Mouse (Mus musculus) right cerebral cortex, postnatal 10 days (tissue): ENCODE results near the gene Piezo1.
A peak's percentile ranks its signal among the peaks of the same experiment; 100 is the strongest.

ENCODE experiments used
- DNase-seq, 2 experiments: peaks; one replicate each; pipeline ENCODE4 v3.0.0; 2021; ENCODE audit warnings: low spot score in 2 of 2

Gene Piezo1

GRCm38 (mm10) chr8:122459218-122459900 lies 91.8 kb downstream of the Piezo1 start:
- no peak for DNase-seq

GRCm38 (mm10) chr8:122457171-122457570 lies 94.0 kb downstream of the Piezo1 start:
- no peak for DNase-seq

DNA sequence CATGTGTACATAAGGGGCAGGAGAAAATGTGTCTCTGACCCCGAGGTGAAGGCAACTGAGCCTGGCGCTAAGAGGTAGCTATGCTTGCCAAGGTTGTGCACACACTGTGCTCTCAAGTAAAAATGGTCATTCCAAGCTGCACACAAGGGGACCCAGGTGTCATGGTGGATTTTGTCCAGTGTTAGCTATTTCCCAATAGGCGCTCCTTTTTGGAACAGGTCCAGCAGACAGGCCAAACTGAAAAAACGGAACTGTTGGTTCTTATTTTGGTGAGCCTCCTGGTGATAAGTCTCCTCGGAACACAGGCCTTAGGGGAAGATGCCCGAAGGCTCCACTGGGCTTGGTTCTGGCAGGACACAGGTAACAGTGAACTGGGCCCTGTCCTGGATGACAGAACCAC lies 96.7 kb downstream of the Piezo1 start:
- no peak for DNase-seq

DNA sequence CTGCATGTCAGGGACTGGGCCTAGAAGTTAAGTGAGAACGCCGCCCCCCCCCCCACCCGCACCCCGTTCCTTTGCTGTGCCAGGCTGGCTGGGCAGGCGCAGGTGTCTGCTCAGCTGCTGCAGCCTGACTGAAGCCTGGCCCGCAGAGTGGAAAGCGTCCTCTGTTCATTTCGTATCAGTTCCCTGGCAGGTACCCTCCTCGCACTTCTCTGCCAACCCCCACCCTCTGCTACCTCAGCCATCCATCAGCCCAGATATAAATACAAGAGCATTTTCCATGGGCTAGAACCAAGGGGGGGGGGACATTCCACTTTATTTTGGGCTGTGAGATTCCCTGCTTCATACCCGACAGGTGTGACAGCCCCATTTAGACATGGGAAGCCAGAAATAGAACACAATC lies 99.0 kb downstream of the Piezo1 start:
- no peak for DNase-seq

DNA sequence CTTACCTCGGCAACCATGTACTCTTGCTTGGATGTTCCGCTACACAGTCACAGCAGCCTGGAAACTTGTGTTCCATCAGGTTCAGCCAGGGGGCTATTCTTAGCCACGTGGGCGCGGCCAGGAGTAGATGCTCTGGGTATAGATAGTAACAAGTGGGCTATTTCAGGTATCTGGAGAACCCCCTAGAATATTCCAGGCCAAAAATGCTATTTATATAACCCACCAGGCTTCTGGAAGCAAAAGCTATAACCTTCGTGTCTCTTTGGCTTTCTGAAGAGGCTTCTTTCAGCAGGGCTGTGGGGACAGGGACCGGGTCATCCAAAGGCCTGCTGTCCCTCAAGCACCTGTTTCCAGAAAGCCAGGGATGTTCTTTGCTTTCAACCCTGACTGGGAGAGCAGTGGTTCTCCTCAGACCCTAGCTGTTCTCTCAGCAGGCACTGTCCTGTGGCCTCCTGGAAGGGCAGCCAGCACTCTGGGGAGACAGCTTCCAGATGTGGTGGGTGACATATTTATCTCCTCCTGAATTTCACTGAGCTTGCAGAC lies 99.9 kb downstream of the Piezo1 start:
- no peak for DNase-seq

GRCm38 (mm10) chr8:122445203-122445602 lies 105.9 kb downstream of the Piezo1 start:
- peak in 1 of 2 experiments; percentile 22 for DNase-seq

DNA sequence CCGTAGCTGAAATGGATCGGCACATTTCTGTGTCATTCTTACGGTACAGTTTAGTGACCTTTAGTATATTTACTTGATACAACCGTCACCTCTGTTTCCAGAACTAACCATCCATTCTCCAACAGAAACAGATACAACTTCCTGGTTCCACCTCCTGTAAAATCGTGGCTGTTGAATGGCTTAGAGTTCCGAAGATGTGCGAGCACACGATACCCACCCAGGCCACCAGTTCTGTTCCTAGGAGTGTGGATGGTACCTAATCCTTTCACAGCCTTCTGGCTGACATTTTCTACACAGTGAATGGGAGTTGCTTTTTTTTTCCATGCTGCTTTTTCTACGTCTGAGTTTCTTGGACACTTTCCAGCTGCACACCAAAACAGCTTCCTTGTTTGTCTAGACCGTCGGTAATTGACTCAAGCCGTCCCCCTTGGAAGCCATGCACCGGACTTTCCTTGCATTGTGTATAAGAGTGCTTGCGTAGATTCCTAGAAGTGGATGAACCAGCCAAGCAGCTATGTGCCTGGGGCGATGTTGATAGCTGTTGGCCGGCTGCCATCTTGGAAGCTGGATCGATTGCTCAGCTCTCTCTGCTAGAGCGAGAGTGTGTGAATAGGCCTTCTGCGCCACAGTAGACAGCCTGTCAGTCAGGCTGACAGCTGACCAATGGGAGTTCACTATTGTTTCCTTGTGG lies 106.9 kb downstream of the Piezo1 start:
- DNase-seq: peak; percentile 90 to 93

DNA sequence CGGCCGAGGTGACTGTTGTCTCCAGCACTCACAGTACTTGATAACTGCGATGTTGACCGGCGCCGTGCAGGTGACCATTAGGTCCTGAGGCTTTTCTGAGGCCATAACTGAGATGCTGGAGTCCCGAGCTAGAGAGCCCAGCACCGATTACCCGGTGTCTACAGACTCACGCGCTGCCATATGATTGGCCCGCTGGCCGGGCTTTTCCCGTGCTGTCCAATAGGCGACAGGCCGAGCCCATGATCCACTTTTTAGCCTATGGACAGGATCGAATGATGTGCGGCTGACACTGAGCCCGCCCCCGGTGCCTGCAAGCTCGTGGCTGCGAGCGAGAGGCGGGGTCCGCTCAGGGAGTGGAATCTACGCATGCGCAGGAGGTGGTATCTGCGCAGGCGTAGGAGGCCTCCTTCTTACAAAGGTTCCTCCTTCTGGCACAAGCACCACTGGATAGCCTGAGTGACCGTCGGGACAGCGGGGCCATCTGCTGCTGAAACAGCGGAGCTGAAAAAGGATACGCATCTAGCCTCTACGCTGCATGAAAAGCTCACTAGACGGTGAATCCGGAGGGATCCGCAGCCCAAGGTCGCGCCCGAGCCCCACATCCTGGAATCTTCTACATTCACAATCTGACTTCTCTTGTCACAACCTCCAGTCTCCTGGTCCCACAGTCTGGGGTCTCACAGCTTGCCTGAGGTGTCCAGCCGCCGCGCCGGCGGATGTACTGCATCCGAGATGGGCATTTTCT lies 107.7 kb downstream of the Piezo1 start, which contains the start of gene Mvd:
Gene Mvd (minus strand): TSS at position 161 of the 745 bp plus-strand sequence.
- DNase-seq: peak; percentile 100

- DNase-seq: no peak
Observed at GRCm38 (mm10) chr8:122442781-122443180, 108.3 kb downstream of the Piezo1 start.

DNA sequence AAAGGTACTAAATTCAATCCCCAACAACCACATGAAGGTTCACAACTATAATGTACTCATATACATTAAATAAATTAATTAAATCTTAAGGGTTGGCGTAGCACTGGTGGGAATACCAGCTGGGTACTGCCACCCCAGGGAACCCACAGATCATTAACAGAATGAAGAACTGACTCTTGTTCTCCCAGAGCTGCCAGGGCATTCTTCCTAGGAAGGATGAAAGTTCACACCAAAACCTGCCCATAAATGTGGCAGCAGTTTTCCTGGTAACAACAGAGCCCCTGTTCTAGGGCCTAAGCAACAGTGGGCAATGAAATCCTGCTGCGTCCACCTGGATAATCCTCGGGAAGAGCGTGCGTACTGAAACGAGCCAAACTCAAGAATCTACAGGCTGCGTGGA lies 108.8 kb downstream of the Piezo1 start:
- no peak for DNase-seq

DNA sequence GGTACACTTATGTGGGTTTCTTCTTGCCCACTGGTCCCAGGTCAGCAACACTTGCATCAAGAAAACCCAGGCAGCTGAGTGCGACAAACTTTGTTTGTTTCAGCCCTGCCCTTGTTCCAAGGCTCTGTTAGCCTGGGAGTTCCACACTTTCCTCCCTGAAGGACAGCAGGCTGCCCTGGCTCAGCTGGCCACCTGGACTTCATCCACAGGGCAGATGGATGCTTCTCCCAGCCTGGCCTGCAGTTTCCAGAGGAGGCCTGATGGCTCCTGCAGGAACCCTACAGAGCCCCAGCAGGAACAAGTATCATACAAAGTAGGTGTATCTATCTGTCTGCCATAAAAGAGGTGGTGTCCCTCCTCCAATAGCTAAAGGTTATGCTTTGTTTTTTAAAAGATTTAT lies 109.8 kb downstream of the Piezo1 start:
- DNase-seq: peak in 1 of 2 experiments; percentile 20

- DNase-seq: no peak
Observed at GRCm38 (mm10) chr8:122439336-122439735, 111.8 kb downstream of the Piezo1 start.

DNA sequence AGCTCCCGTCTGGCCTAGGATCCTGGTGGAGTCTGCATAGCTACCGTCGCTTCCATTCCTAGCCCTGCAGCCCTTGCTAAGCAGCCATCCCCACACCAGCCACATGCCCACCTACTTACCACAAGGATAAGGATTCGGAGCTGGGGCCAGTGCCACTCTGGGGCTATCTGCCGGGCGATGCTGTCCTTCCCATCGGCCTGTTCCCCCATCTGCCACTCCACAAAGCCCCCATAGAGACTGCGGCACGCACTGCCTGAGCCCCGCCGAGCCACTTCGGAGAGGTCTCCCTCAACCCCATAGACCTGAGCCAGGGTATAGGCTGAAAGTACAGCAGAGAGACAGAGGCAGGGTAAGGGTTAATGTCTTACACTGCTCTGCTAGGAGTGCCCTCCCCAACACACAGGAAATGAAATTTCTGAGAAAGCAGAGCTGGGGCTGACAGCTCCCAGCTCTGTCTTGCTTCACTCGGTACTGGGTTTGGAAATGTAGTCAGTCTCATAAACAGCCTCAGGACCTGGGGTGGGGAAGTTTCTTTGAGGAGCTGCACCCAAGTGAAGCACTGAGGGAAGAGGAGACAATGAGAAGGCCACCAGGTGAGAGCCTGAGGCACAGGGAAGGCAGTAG lies 113.3 kb downstream of the Piezo1 start:
- DNase-seq: no peak

DNA sequence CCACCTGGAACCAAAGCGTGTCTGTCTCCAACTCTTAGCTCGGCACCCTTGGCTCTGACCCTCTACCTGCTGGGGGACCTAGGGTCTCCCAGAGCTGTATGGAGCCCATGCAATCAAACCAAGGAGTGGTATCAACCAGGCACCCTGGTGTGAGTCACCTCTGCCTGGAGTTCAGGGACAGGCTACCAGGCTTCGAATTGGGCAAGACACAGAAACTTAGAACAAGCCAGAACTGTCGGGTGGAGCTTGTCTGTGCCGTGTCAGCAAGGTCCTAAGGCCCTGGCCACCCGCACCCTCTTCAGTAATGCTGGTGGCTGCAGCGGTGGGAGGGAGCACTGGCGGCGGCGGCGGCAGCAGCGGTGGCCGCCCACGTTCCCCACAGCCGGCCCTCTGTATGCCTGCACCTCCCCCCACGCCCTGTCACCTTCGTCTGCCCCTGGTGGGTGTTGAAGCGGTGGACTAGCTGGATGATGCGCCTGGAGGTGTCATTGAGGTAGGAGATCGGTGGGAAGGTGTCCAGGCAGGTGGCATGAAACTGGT lies 114.5 kb downstream of the Piezo1 start:
- no peak for DNase-seq

DNA sequence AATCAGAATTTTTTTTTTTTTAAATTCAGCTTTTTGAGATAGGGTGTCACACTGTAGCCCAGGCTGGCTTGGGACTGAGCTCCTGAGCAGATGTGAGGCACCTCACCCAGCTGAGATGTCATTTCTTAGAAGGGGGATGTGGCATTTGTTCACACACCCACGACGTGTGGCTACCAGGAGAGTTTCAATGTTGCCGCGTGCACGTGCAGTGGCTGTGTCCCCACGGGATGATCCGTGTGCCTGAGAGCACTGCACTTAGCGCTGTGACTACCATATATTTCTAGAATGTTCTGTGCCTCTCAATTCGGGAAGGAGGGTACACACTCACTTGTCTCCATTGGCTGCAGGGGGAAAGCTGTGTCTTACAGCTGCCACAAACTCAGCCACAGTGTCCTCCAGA lies 115.0 kb downstream of the Piezo1 start:
- DNase-seq: no peak

DNA sequence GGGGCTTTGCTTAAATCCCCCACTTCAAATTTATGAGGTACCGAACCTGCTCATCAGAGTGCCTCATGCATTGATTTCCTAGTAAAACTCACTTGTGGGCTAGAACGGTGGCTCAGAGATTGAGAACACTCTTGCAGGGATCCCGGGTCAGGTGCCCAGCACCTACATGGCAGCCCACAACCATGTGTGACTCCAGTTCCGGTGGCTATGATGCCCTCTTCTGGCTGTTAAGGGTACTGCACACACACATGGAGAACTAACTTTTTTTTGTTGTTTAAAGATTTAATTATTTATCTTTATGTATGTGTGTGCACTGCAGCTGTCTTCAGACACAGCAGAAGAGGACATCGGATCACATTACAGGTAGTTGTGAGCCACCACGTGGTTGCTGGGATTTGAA lies 115.8 kb downstream of the Piezo1 start:
- no peak for DNase-seq

- DNase-seq: no peak
Observed at GRCm38 (mm10) chr8:122433269-122433905, 117.7 kb downstream of the Piezo1 start.

DNA sequence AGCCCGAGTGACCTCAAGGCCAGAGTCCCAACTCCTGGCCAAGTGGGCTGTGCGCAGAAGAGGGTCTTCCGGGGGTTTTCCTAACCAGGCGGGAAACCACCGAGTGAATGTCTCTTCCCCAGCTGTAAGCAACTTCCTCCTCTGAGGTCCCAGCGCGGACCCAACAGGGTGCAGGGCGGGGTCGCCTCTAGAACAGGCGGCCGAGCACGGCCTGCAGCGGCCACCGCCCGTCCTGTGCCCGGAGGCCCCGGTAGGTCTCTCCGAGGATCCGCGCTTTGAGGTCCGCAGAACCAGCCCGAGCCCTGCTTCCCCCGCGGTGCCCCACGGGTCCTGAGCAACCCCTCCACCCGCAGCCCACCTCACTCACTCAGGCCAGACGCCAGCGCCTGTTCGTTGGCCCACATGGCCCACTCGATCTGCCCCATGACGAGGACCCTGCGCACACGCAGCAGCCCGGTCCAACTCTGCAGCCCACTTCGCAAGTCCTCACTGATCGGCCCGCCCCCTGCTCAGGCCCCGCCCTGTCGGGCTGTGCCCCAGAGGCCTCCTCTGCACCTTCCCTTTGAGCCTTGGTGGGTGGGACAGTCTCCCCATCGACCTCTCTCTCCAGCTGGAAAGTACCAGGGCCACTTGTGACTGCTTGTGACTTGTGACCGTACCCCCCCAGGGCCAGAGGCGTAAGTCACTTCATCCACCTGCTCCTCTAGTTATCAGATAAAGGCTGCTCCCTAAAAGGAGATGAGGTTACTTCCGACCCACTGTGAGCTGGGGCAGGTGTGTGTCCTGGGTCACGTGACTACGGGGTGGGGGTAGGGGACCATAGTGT lies 118.5 kb downstream of the Piezo1 start, which contains the start of gene Cyba:
Gene Cyba (minus strand): TSS at position 488 of the 826 bp plus-strand sequence.
- no peak for DNase-seq
